Mouse (Mus musculus) intestine, postnatal 0 days (tissue): Measurements from ENCODE around the gene Clec4n. TPM values are rescaled to one million over a fixed set of nuclear protein-coding genes. Genes with fewer than 3 reads are reported as not detected.
"Not testable (repeated sequence)": the region's sequence is repeated elsewhere in the genome, so short reads cannot be mapped to it uniquely, and the experiment has no call there.

Experiments
- ATAC-seq: fragments of 200-750 bp; cut with Nextera tagmentation; 2 replicates; pipeline ENCODE4 v1.8.0; 2017; ENCODE audit warnings: mild to moderate bottlenecking, moderate TSS enrichment, moderate library complexity
- H3K27ac ChIP-seq: fragments of 300-500 bp; sonication (generic); 2 replicates; pipeline ENCODE4 v1.5.1; 2014; ENCODE audit warnings: mild to moderate bottlenecking, low read depth, low read length, moderate library complexity
- H3K27me3 ChIP-seq: fragments of 300-500 bp; sonication (generic); replicated peaks from 2 replicates; pipeline ENCODE4 v1.6.1; 2014; ENCODE audit warnings: low read length, mixed read lengths; ENCODE audit not compliant: control insufficient read depth, insufficient read depth
- H3K36me3 ChIP-seq: fragments of 300-500 bp; sonication (generic); 2 replicates; pipeline ENCODE4 v1.6.1; 2014; ENCODE audit warnings: mild to moderate bottlenecking, moderate library complexity; ENCODE audit not compliant: control insufficient read depth, insufficient read depth
- H3K4me1 ChIP-seq: fragments of 300-500 bp; sonication (generic); replicated peaks from 2 replicates; pipeline ENCODE4 v1.6.1; 2014; ENCODE audit warnings: antibody characterized with exemption, low read length, mixed read lengths; ENCODE audit not compliant: control insufficient read depth, insufficient read depth
- H3K4me2 ChIP-seq: fragments of 300-500 bp; sonication (generic); replicated peaks from 2 replicates; pipeline ENCODE4 v1.6.1; 2014; ENCODE audit warnings: low read depth, mild to moderate bottlenecking, moderate library complexity
- H3K4me3 ChIP-seq: fragments of 300-500 bp; sonication (generic); 2 replicates; pipeline ENCODE4 v1.5.1; 2014; ENCODE audit warnings: low read depth, low read length
- H3K9ac ChIP-seq: fragments of 300-500 bp; sonication (generic); 2 replicates; pipeline ENCODE4 v1.6.1; 2014; ENCODE audit warnings: mild to moderate bottlenecking, low read depth, low read length
- H3K9me3 ChIP-seq: fragments of 300-500 bp; sonication (generic); 2 replicates; pipeline ENCODE4 v1.6.1; 2016; ENCODE audit warnings: mixed run types; ENCODE audit not compliant: control insufficient read depth
- CTCF ChIP-seq: sonication (generic); IDR thresholded peaks from 2 replicates; pipeline ENCODE4 v1.5.1; 2016; ENCODE audit warnings: low read depth, mild to moderate bottlenecking, control low read depth, antibody characterized with exemption, moderate library complexity
- WGBS: fragments of 180-500 bp; shearing (Covaris S2); extraction: QIAGEN DNeasy Blood & Tissue Kit; methylation state at CpG from one replicate; pipeline ENCODE4 v1.1.7; 2014; 5-methylcytosine and 5-hydroxymethylcytosine counted together
- polyA plus RNA-seq: library from polyadenylated mRNA; unstranded; fragments of >200 nt; fragmentation: Nextera tagmentation; extraction: Ambion mirVana; gene quantifications from 2 replicates; pipeline ENCODE4 v1.2.1, GENCODE M21; 2015

Clec4n gene
- polyA plus RNA-seq, 1 experiment from 2014 or later: 6.4 TPM

DNA sequence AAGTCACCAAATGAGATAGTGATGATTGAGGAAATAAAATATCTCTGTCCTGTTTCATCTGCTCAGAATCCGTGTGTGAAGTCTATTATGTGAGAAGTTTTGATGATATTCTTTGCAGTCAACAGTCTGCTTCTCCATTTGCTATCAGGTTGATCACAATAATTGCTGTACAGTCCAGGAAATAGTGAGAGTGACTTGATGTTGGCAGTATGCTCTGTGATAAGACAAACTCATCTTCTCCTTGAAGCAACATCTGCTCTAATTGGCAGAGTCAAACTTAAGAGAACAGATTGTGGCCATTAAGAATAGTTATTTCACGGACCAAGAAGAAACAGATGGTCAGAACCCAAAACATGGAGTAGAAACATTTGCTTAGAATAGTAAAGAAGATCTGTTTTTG, 1.5 kb downstream of the Clec4n start:
- 59% methylated on average over 2 of the region's 2 CpGs for WGBS
- Histone ChIP-seq H3K9me3 (no peaks in the 10 kb centered on the region), H3K9ac (no peak overlapping the region), H3K4me2 (no peak overlapping the region), H3K4me1 (no peaks in the 10 kb centered on the region), H3K27ac (no peak overlapping the region), H3K4me3 (no peak overlapping the region), H3K36me3 (no peaks in the 10 kb centered on the region), H3K27me3 (no peaks in the 10 kb centered on the region)
- no peak for ATAC-seq
- TF ChIP-seq CTCF: no peak

GRCm38 (mm10) chr6:123237582-123237981, 7.9 kb downstream of the Clec4n start:
- no peak for TF ChIP-seq CTCF
- Histone ChIP-seq H3K4me2 (no peak overlapping the region), H3K27ac (no peak overlapping the region), H3K9me3 (no peaks in the 10 kb centered on the region), H3K27me3 (no peaks in the 10 kb centered on the region), H3K4me1 (no peaks in the 10 kb centered on the region), H3K4me3 (no peak overlapping the region), H3K9ac (no peak overlapping the region), H3K36me3 (no peaks in the 10 kb centered on the region)
- ATAC-seq: no peak

DNA sequence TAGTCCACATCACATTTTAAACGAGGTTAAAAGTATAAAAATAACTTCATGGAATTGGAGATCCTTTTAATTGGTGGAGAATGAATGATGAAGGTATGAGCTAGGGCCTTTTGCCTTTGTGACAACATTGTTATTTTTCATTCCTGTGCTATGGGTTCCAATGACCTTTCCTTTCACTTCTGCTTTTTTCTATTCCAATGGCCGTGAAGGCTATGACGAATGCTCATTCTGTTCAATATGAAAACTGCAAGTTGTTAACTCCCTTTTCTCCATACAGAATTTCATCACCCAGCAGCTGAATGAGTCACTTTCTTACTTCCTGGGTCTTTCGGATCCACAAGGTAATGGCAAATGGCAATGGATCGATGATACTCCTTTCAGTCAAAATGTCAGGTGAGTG, 14.6 kb downstream of the Clec4n start:
- H3K27ac ChIP-seq: no peak overlapping the region
- H3K9ac ChIP-seq: no peak overlapping the region
- 79% methylated on average over 5 of the region's 5 CpGs for whole genome bisulfite sequencing
- no peaks in the 10 kb centered on the region for H3K36me3 ChIP-seq
- H3K4me1 ChIP-seq: no peaks in the 10 kb centered on the region
- no peak for TF ChIP-seq CTCF
- H3K4me3 ChIP-seq: no peak overlapping the region
- no peak for ATAC-seq
- H3K4me2 ChIP-seq: no peak overlapping the region
- H3K9me3 ChIP-seq: no peaks in the 10 kb centered on the region
- H3K27me3 ChIP-seq: no peaks in the 10 kb centered on the region

- not testable (repeated sequence) for H3K36me3 ChIP-seq, H3K27me3 ChIP-seq, H3K4me3 ChIP-seq, H3K4me1 ChIP-seq, H3K9ac ChIP-seq, H3K27ac ChIP-seq, ATAC-seq, H3K4me2 ChIP-seq, H3K9me3 ChIP-seq
- 85% methylated on average over 2 of the region's 2 CpGs for WGBS
Measured at GRCm38 (mm10) chr6:123248862-123249261, 19.2 kb downstream of the Clec4n start.

DNA sequence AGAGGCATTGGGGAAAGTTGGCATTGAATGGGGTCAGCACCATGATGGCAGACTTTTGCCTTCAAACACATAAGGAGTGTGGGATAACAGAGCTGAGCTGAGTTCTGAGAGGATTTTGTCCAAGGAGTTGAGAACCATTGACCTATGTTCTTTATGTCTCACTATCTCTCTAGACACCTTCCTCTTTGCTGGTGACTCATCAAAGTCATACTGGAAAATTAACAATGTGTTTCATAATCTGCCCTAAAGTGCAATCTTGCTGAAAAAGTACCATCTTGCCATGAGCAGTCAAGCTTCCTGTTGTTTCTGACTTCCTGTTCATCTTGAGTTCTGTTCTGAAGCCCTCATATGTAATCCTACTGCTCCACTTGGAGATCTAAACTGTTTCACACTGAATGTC, 23.1 kb downstream of the Clec4n start:
- H3K4me3 ChIP-seq: no peak overlapping the region
- H3K4me2 ChIP-seq: no peak overlapping the region
- ATAC-seq: no peak
- no peaks in the 10 kb centered on the region for H3K4me1 ChIP-seq
- H3K36me3 ChIP-seq: no peaks in the 10 kb centered on the region
- no peak for TF ChIP-seq CTCF
- H3K27ac ChIP-seq: no peak overlapping the region
- no peaks in the 10 kb centered on the region for H3K27me3 ChIP-seq
- no peaks in the 10 kb centered on the region for H3K9me3 ChIP-seq
- H3K9ac ChIP-seq: no peak overlapping the region

DNA sequence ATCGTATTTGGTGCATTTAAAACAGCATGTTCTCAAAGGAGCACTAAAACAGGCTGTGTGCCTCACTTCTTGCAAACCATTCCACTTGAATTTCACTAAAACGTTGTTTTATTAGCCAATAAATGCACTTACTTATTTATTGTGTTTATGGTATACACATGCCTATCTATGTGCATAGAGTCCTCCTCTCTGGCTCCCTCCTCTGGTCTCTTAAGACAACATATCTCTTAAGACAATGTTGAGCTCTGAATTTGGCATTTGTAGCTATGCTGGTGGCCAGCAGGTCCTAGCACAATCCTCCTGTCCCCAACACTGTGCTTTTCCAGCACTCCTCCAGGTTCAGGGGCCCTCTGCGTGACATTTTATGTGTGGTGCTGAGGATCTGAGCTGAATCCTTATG, 29.3 kb downstream of the Clec4n start:
- Histone ChIP-seq H3K36me3 (no peaks in the 10 kb centered on the region), H3K4me3 (no peak overlapping the region), H3K9me3 (no peaks in the 10 kb centered on the region), H3K27me3 (no peaks in the 10 kb centered on the region), H3K27ac (no peak overlapping the region), H3K4me1 (no peaks in the 10 kb centered on the region), H3K4me2 (no peak overlapping the region), H3K9ac (no peak overlapping the region)
- TF ChIP-seq CTCF: 0 out of 2 replicates have a peak, but pooled peaks have one; percentile 8
- 77% methylated on average over 3 of the region's 3 CpGs for WGBS
- ATAC-seq: no peak

DNA sequence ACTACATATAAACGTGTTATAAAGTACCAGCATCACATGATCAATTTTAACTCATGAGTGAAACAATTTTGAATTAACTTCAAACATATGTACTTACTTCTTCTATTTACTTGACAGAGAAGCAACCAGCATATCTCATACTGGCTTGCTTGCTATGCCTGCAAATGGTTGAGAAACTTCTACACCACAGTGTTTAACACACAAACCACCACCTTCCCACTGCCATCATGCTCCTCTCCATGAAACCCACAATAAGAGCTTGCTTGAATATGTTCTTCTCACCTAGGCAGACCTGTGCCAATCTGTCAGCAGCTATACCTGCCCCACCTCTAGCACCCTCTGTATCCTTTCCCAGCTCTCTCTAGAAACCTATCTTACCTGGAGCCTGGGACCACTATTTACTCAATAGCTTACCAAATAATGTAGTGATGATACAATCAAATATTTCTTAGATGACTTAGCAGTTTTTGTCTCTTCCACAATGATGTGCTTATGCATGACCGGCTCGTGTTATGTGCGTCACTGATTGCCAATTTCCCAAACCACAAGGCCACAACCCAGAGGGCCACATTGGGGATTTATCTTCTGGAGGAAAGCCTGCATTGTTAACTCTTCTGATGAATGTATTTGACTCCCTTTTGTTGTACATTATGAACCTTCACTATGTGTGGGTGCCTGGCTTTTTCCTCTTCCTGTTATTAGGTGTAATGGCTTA, 30.4 kb downstream of the Clec4n start:
- Histone ChIP-seq H3K27ac (no peak overlapping the region), H3K9me3 (no peaks in the 10 kb centered on the region), H3K9ac (no peak overlapping the region), H3K4me2 (no peak overlapping the region), H3K36me3 (no peaks in the 10 kb centered on the region), H3K4me1 (no peaks in the 10 kb centered on the region), H3K27me3 (no peaks in the 10 kb centered on the region), H3K4me3 (no peak overlapping the region)
- WGBS: 80% methylated on average over 4 of the region's 4 CpGs
- no peak for TF ChIP-seq CTCF
- ATAC-seq: no peak
